Mouse (Mus musculus) frontal cortex, postnatal 10 days (tissue): ENCODE results near the gene Fbxl17.

ENCODE experiments used
- DNase-seq, 2 experiments: peaks; one replicate each; pipeline ENCODE4 v3.0.0; 2022; ENCODE audit warnings: low spot score in 2 of 2, mixed read lengths in 1 of 2

Gene Fbxl17

GRCm38 (mm10) chr17:63282004-63282403 lies 217.8 kb downstream of the Fbxl17 start:
- DNase-seq, result no peak

GRCm38 (mm10) chr17:63280990-63281389 lies 218.8 kb downstream of the Fbxl17 start:
- no peak for DNase-seq

- DNase-seq, result no peak
These were observed 220.7 kb downstream of the Fbxl17 start for GRCm38 (mm10) chr17:63279144-63279543.

GRCm38 (mm10) chr17:63273353-63273752 lies 226.5 kb downstream of the Fbxl17 start:
- DNase-seq, result no peak

- no peak for DNase-seq
These were observed 226.9 kb downstream of the Fbxl17 start for GRCm38 (mm10) chr17:63272914-63273313.

GRCm38 (mm10) chr17:63271000-63271399 lies 228.8 kb downstream of the Fbxl17 start:
- DNase-seq, result no peak

GRCm38 (mm10) chr17:63270513-63270912 lies 229.3 kb downstream of the Fbxl17 start:
- DNase-seq, result no peak

- DNase-seq, result no peak
These were observed 237.1 kb downstream of the Fbxl17 start for GRCm38 (mm10) chr17:63262674-63263073.

GRCm38 (mm10) chr17:63261508-63262141 lies 238.2 kb downstream of the Fbxl17 start:
- no peak for DNase-seq

GRCm38 (mm10) chr17:63259091-63259490 lies 240.7 kb downstream of the Fbxl17 start:
- DNase-seq, result no peak

- DNase-seq, result no peak
These were observed 253.6 kb downstream of the Fbxl17 start for GRCm38 (mm10) chr17:63246144-63246619.

- DNase-seq, result no peak
These were observed 254.3 kb downstream of the Fbxl17 start for GRCm38 (mm10) chr17:63245472-63245871.

GRCm38 (mm10) chr17:63242761-63243160 lies 257.1 kb downstream of the Fbxl17 start:
- DNase-seq, result no peak

- DNase-seq, result no peak
These were observed 259.1 kb downstream of the Fbxl17 start for GRCm38 (mm10) chr17:63240731-63241106.

GRCm38 (mm10) chr17:63240021-63240730 lies 259.6 kb downstream of the Fbxl17 start:
- DNase-seq, result no peak

- no peak for DNase-seq
These were observed 263.0 kb downstream of the Fbxl17 start for GRCm38 (mm10) chr17:63236846-63237245.

GRCm38 (mm10) chr17:63236221-63236620 lies 263.6 kb downstream of the Fbxl17 start:
- DNase-seq, result no peak

GRCm38 (mm10) chr17:63235821-63236220 lies 264.0 kb downstream of the Fbxl17 start:
- DNase-seq, result no peak

- DNase-seq, result no peak
These were observed 270.7 kb downstream of the Fbxl17 start for GRCm38 (mm10) chr17:63229111-63229510.

- DNase-seq, result no peak
These were observed 273.4 kb downstream of the Fbxl17 start for GRCm38 (mm10) chr17:63226380-63226779.

GRCm38 (mm10) chr17:63225959-63226358 lies 273.9 kb downstream of the Fbxl17 start:
- DNase-seq, result no peak

- DNase-seq, result no peak
These were observed 276.1 kb downstream of the Fbxl17 start for GRCm38 (mm10) chr17:63223675-63224074.

- no peak for DNase-seq
These were observed 278.2 kb downstream of the Fbxl17 start for GRCm38 (mm10) chr17:63221632-63222031.
